Mouse (Mus musculus): ENCODE data around the gene Rbm45.

GRCm38 (mm10) chr2:76326161-76326560 is 43.6 kb upstream of the Rbm45 start:
- no peak for TF ChIP-seq CTCF (IDR thresholded peaks at IDR 0.05; ENCODE audit: low read depth)
- no peak for TF ChIP-seq EP300 (IDR thresholded peaks at IDR 0.05; ENCODE audit: low read depth)
